Mouse (Mus musculus) olfactory bulb, adult 2 months (tissue): ENCODE measurements at regions not wholly inside any gene's neighbourhood (a gene's known extent, or its start where the extent isn't known, plus 50 kb on each side); places are given as distances from the start of the nearest gene placed in this dataset.

Experiments
- CTCF ChIP-seq: fragments of 200-500 bp; IDR thresholded peaks from 2 replicates; pipeline ENCODE4 v1.5.1; 2012; ENCODE audit warnings: low read depth, mild to moderate bottlenecking, low read length, moderate library complexity; ENCODE audit not compliant: insufficient read depth
- POLR2A ChIP-seq: fragments of 200-500 bp; IDR thresholded peaks from 2 replicates; pipeline ENCODE4 v1.6.1; 2012; ENCODE audit warnings: mild to moderate bottlenecking, low read depth, low read length, moderate library complexity; ENCODE audit not compliant: insufficient read depth

DNA sequence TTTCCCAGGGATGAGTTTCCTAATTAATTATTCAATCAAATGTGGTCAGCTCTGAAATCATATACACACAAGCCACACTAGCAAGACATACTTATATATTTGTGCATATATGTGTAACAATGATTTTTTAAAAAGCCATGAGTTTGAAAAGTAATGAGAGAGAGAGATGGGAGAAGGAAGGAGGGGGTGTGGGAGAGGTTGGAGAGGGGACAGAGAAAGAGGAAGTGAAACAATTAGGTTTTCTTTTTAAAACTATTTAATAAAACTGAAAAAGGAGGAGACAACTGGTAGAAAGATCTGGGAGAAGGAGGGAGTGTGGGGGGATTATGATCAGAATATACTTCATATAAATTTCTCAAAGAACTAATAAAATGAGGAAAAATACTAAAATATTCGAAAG, 155.7 kb upstream of the Fmo9 start:
- TF ChIP-seq POLR2A (no peak), CTCF (no peak)
